Mouse (Mus musculus) MEL (cell line): ENCODE results near the gene Gabrr2. TPM values are rescaled to one million over a fixed set of nuclear protein-coding genes. Genes with fewer than 3 reads are reported as not detected.

Experiments
- DNase-seq: peaks from one replicate; pipeline ENCODE4 v3.0.0; 2011; ENCODE audit warnings: low read depth, low spot score
- H3K27ac ChIP-seq: 2 replicates; pipeline ENCODE4 v1.5.1; 2012; ENCODE audit warnings: low read depth, mild to moderate bottlenecking, control low read depth, low read length, moderate library complexity; ENCODE audit not compliant: control insufficient read depth
- H3K27me3 ChIP-seq, 2 experiments: fragments of 150-350 bp in 1 of 2; sonication (generic) in 1 of 2; 2 replicates each; pipeline ENCODE4 v1.6.1; 2012; ENCODE audit warnings: low read length in 2 of 2, mild to moderate bottlenecking in 2 of 2, improper control_type of control experiment in 1 of 2, moderate library complexity in 1 of 2; ENCODE audit not compliant: insufficient read depth in 2 of 2, control insufficient read depth in 1 of 2
- H3K36me3 ChIP-seq, 2 experiments: 2 replicates each; pipeline ENCODE4 v1.6.1; 2012 to 2014; ENCODE audit warnings: low read length in 2 of 2, improper control_type of control experiment in 1 of 2, inconsistent platforms in 1 of 2, mild to moderate bottlenecking in 1 of 2; ENCODE audit not compliant: insufficient read depth in 2 of 2, control insufficient read depth in 1 of 2
- H3K4me1 ChIP-seq, 2 experiments: fragments of 150-350 bp in 1 of 2; sonication (generic) in 1 of 2; 2 replicates each; pipeline ENCODE4 v1.6.1; 2012; ENCODE audit warnings: low read length in 2 of 2, improper control_type of control experiment in 1 of 2, mild to moderate bottlenecking in 1 of 2; ENCODE audit not compliant: insufficient read depth in 2 of 2, control insufficient read depth in 1 of 2
- H3K4me3 ChIP-seq, 2 experiments: fragments of 150-350 bp in 1 of 2; sonication (generic) in 1 of 2; 2 replicates each; pipeline ENCODE4 v1.5.1; 2012; ENCODE audit warnings: low read depth in 2 of 2, low read length in 2 of 2, mild to moderate bottlenecking in 2 of 2, moderate library complexity in 2 of 2, control low read depth in 1 of 2, improper control_type of control experiment in 1 of 2; ENCODE audit not compliant: control insufficient read depth in 1 of 2, insufficient read depth in 1 of 2
- H3K79me2 ChIP-seq: 2 replicates; pipeline ENCODE4 v1.6.1; 2012; ENCODE audit warnings: mild to moderate bottlenecking, low read length, moderate library complexity; ENCODE audit not compliant: control insufficient read depth, poor library complexity, insufficient read depth
- H3K9ac ChIP-seq: 2 replicates; pipeline ENCODE4 v1.6.1; 2012; ENCODE audit warnings: low read depth, mild to moderate bottlenecking, control low read depth, low read length, moderate library complexity; ENCODE audit not compliant: control insufficient read depth, poor library complexity, severe bottlenecking
- H3K9me3 ChIP-seq: fragments of 150-350 bp; sonication (generic); replicated peaks from 2 replicates; pipeline ENCODE4 v1.6.1; 2012; ENCODE audit warnings: mild to moderate bottlenecking, low read length, improper control_type of control experiment, moderate library complexity; ENCODE audit not compliant: insufficient read depth
- BHLHE40 ChIP-seq: IDR thresholded peaks from 2 replicates; pipeline ENCODE4 v1.6.1; 2012; ENCODE audit warnings: low read depth, mild to moderate bottlenecking, inconsistent platforms, low read length, improper control_type of control experiment, borderline replicate concordance
- CHD1 ChIP-seq: IDR thresholded peaks from 2 replicates; pipeline ENCODE4 v1.6.1; 2012; ENCODE audit warnings: low read depth, mild to moderate bottlenecking, inconsistent platforms, low read length, improper control_type of control experiment
- CHD2 ChIP-seq: IDR thresholded peaks from 2 replicates; pipeline ENCODE4 v1.6.1; 2011; ENCODE audit warnings: low read length, improper control_type of control experiment
- E2F4 ChIP-seq: IDR thresholded peaks from 2 replicates; pipeline ENCODE4 v1.6.1; 2011; ENCODE audit warnings: low read depth, low read length, improper control_type of control experiment, borderline replicate concordance
- ELF1 ChIP-seq: IDR thresholded peaks from 2 replicates; pipeline ENCODE4 v1.6.1; 2014; ENCODE audit warnings: low read depth, mild to moderate bottlenecking, inconsistent platforms, low read length, improper control_type of control experiment, moderate library complexity
- ETS1 ChIP-seq: IDR thresholded peaks from 2 replicates; pipeline ENCODE4 v1.6.1; 2012; ENCODE audit warnings: low read depth, mild to moderate bottlenecking, inconsistent platforms, low read length, improper control_type of control experiment, moderate library complexity
- GABPA ChIP-seq: IDR thresholded peaks from 2 replicates; pipeline ENCODE4 v1.6.1; 2012; ENCODE audit warnings: low read depth, mild to moderate bottlenecking, inconsistent platforms, low read length, improper control_type of control experiment, moderate library complexity
- HCFC1 ChIP-seq: IDR thresholded peaks from 2 replicates; pipeline ENCODE4 v1.6.1; 2012; ENCODE audit warnings: low read depth, mild to moderate bottlenecking, inconsistent platforms, low read length, improper control_type of control experiment, moderate library complexity
- JUND ChIP-seq: IDR thresholded peaks from 2 replicates; pipeline ENCODE4 v1.6.1; 2011; ENCODE audit warnings: low read depth, mild to moderate bottlenecking, improper control_type of control experiment, low read length
- KAT2A ChIP-seq: conservative IDR thresholded peaks from 2 replicates; pipeline ENCODE4 v1.6.1; 2012; ENCODE audit warnings: low read depth, low read length, improper control_type of control experiment, inconsistent platforms
- MAFK ChIP-seq: IDR thresholded peaks from 2 replicates; pipeline ENCODE4 v1.6.1; 2011; ENCODE audit warnings: low read depth, mild to moderate bottlenecking, low read length, improper control_type of control experiment, borderline replicate concordance
- MAX ChIP-seq: IDR thresholded peaks from 2 replicates; pipeline ENCODE4 v1.6.1; 2011; ENCODE audit warnings: low read length, improper control_type of control experiment
- MAZ ChIP-seq: IDR thresholded peaks from 2 replicates; pipeline ENCODE4 v1.6.1; 2012; ENCODE audit warnings: low read depth, mild to moderate bottlenecking, inconsistent platforms, low read length, improper control_type of control experiment
- MYB ChIP-seq: IDR thresholded peaks from 2 replicates; pipeline ENCODE4 v1.6.1; 2011; ENCODE audit warnings: mild to moderate bottlenecking, low read depth, low read length, improper control_type of control experiment
- MYC ChIP-seq: IDR thresholded peaks from 2 replicates; pipeline ENCODE4 v1.6.1; 2011; ENCODE audit warnings: low read depth, mild to moderate bottlenecking, low read length, improper control_type of control experiment, moderate library complexity
- NELFE ChIP-seq: IDR thresholded peaks from 2 replicates; pipeline ENCODE4 v1.6.1; 2011; ENCODE audit warnings: low read depth, low read length, improper control_type of control experiment
- POLR2A ChIP-seq, 2 experiments: IDR thresholded peaks; 2 replicates each; pipeline ENCODE4 v1.6.1; 2011 to 2012; ENCODE audit warnings: low read length in 2 of 2, mild to moderate bottlenecking in 2 of 2, control low read depth in 1 of 2, improper control_type of control experiment in 1 of 2, low read depth in 1 of 2, moderate library complexity in 1 of 2; ENCODE audit not compliant: control insufficient read depth in 1 of 2, insufficient read depth in 1 of 2, poor library complexity in 1 of 2
- POLR2AphosphoS2 ChIP-seq: IDR thresholded peaks from 2 replicates; pipeline ENCODE4 v1.6.1; 2011; ENCODE audit warnings: low read length, improper control_type of control experiment
- SIN3A ChIP-seq: IDR thresholded peaks from 2 replicates; pipeline ENCODE4 v1.6.1; 2012; ENCODE audit warnings: low read length, improper control_type of control experiment, inconsistent platforms
- SMC3 ChIP-seq: IDR thresholded peaks from 2 replicates; pipeline ENCODE4 v1.6.1; 2011; ENCODE audit warnings: low read depth, low read length, improper control_type of control experiment
- TAL1 ChIP-seq: IDR thresholded peaks from 2 replicates; pipeline ENCODE4 v1.6.1; 2012; ENCODE audit warnings: mild to moderate bottlenecking, inconsistent platforms, low read length, moderate library complexity, mixed read lengths
- TBP ChIP-seq: IDR thresholded peaks from 2 replicates; pipeline ENCODE4 v1.8.0; 2011; ENCODE audit warnings: low read depth, low read length, improper control_type of control experiment
- TCF12 ChIP-seq: IDR thresholded peaks from 2 replicates; pipeline ENCODE4 v1.6.1; 2014; ENCODE audit warnings: low read depth, mild to moderate bottlenecking, inconsistent platforms, low read length, improper control_type of control experiment, moderate library complexity
- UBTF ChIP-seq: IDR thresholded peaks from 2 replicates; pipeline ENCODE4 v1.6.1; 2012; ENCODE audit warnings: low read depth, mild to moderate bottlenecking, inconsistent platforms, low read length, improper control_type of control experiment, moderate library complexity, borderline replicate concordance; ENCODE audit not compliant: insufficient read depth
- USF2 ChIP-seq, 2 experiments: IDR thresholded peaks; 2 replicates each; pipeline ENCODE4 v1.6.1; 2011 to 2012; ENCODE audit warnings: improper control_type of control experiment in 2 of 2, low read length in 2 of 2, borderline replicate concordance in 1 of 2, inconsistent platforms in 1 of 2, low read depth in 1 of 2, mild to moderate bottlenecking in 1 of 2; ENCODE audit not compliant: insufficient read depth in 1 of 2
- ZC3H11A ChIP-seq: IDR thresholded peaks from 2 replicates; pipeline ENCODE4 v1.6.1; 2012; ENCODE audit warnings: low read depth, mild to moderate bottlenecking, inconsistent platforms, low read length, improper control_type of control experiment
- ZNF384 ChIP-seq: IDR thresholded peaks from 2 replicates; pipeline ENCODE4 v1.6.1; 2012; ENCODE audit warnings: low read depth, mild to moderate bottlenecking, inconsistent platforms, low read length, improper control_type of control experiment
- polyA plus RNA-seq, 2 experiments: library from polyadenylated mRNA; stranded (reverse) in 1 of 2; unstranded in 1 of 2; fragments of >175 nt in 1 of 2; fragments of >200 nt in 1 of 2; gene quantifications; 2 replicates each; pipeline versions ENCODE4 v1.2.1 to v1.2.4; 2012; ENCODE audit warnings: low replicate concordance in 2 of 2, low read depth in 1 of 2; ENCODE audit not compliant: insufficient read length in 2 of 2, insufficient read depth in 1 of 2, missing spikeins in 1 of 2
- total RNA-seq: library from RNA; depleted of rRNA; stranded (reverse); fragments of 300-350 nt; gene quantifications from 2 replicates; pipeline ENCODE4 v1.2.3, GENCODE M21; 2012

The Gabrr2 gene
- total and polyA plus RNA-seq, 3 experiments = 0.11 to 0.12 TPM; not detected in 1

DNA sequence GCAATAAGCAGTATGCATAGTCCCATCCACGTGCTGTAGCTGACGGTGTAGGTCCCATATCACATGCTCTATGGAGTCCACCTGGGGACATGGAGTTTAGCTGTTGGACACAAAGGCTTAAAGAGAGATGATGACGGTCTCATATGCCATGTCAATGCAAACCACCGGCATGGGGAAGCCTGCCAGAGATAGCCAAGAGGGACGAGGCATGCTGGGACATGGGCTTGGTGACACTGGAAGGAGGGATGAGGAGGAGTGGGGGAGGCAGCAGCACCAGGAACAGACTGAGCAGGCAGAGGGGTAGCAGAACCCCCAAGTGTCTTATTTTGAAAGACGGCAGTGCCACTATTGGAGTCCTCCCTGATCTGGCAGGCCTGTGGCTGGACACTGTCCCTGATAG is 5.0 kb downstream of the Gabrr2 start:
- Histone ChIP-seq H3K27me3 (no peaks in the 10 kb centered on the region), H3K27ac (no peak overlapping the region), H3K36me3 (peaks cover 0 to 2% of the 10 kb centered on the region in 2 experiments; a peak in 1 of 4 replicates), H3K4me1 (peaks cover 0 to 4% of the 10 kb centered on the region in 2 experiments; a peak in 1 of 4 replicates), H3K4me3 (no peak overlapping the region), H3K79me2 (no peaks in the 10 kb centered on the region), H3K9me3 (no peaks in the 10 kb centered on the region), H3K9ac (no peak overlapping the region)
- no peak for DNase-seq
- TF ChIP-seq MAX = no peak
- no peak for TF ChIP-seq SMC3
- TF ChIP-seq TBP = no peak
- no peak for TF ChIP-seq CHD2
- no peak for TF ChIP-seq TAL1
- TF ChIP-seq TCF12 = no peak
- TF ChIP-seq MAFK = no peak
- TF ChIP-seq POLR2A (IDR thresholded peaks at IDR 0.05; ENCODE audit: control insufficient read depth in 1 of 2, insufficient read depth in 1 of 2, low read depth in 1 of 2, low read length in 2 of 2, poor library complexity in 1 of 2) = no peak
- TF ChIP-seq NELFE = no peak
- no peak for TF ChIP-seq KAT2A
- TF ChIP-seq UBTF = no peak
- no peak for TF ChIP-seq ELF1
- no peak for TF ChIP-seq GABPA
- no peak for TF ChIP-seq SIN3A
- no peak for TF ChIP-seq ZC3H11A
- no peak for TF ChIP-seq USF2 (IDR thresholded peaks at IDR 0.05; ENCODE audit: borderline replicate concordance in 1 of 2, insufficient read depth in 1 of 2, low read depth in 1 of 2, low read length in 2 of 2)
- no peak for TF ChIP-seq MAZ

DNA sequence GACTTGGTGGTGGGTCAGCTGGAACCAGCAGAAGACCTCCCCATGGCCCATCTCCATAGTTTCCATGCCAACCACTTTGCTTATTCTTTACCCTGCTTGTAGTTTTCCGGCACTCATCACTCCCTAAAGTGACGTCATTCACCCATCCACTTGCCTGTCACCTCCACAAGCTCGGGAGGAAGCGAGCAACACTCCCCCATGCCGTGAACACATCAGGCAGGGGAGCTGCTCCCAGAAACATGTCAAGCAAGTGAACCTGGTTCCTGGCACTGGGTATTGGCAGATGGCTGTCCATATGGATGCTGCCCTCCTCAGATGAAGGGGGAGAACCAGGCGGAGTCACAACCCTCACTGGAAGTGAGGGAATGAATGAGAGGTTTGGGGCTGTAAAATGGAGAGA is 6.1 kb downstream of the Gabrr2 start:
- H3K4me1 ChIP-seq = peaks cover 0 to 4% of the 10 kb centered on the region in 2 experiments; a peak in 1 of 4 replicates
- H3K79me2 ChIP-seq = no peaks in the 10 kb centered on the region
- TF ChIP-seq ELF1 (no peak), KAT2A (no peak), MYB (no peak), HCFC1 (no peak), POLR2AphosphoS2 (no peak), POLR2A (IDR thresholded peaks at IDR 0.05; ENCODE audit: control insufficient read depth in 1 of 2, insufficient read depth in 1 of 2, low read depth in 1 of 2, low read length in 2 of 2, poor library complexity in 1 of 2) (no peak), JUND (no peak), E2F4 (no peak), ETS1 (no peak), USF2 (IDR thresholded peaks at IDR 0.05; ENCODE audit: borderline replicate concordance in 1 of 2, insufficient read depth in 1 of 2, low read depth in 1 of 2, low read length in 2 of 2) (no peak), ZC3H11A (no peak), CHD2 (no peak), CHD1 (no peak), MYC (no peak), BHLHE40 (no peak), TBP (no peak), UBTF (no peak), ZNF384 (no peak)
- no peaks in the 10 kb centered on the region for H3K9me3 ChIP-seq
- peaks cover 0 to 2% of the 10 kb centered on the region in 2 experiments; a peak in 1 of 4 replicates for H3K36me3 ChIP-seq
- no peak for DNase-seq
- no peak overlapping the region for H3K4me3 ChIP-seq
- no peak overlapping the region for H3K27ac ChIP-seq
- H3K9ac ChIP-seq = no peak overlapping the region
- H3K27me3 ChIP-seq = no peaks in the 10 kb centered on the region
